Mouse (Mus musculus) midbrain, embryonic 16.5 days (tissue): ENCODE measurements around the gene Avpr1b. TPM values are rescaled to one million over a fixed set of nuclear protein-coding genes. Genes with fewer than 3 reads are reported as not detected.

ENCODE experiments used
- ATAC-seq: fragments of 200-750 bp; cut with Nextera tagmentation; 2 replicates; pipeline ENCODE4 v1.8.0; 2017; ENCODE audit warnings: moderate TSS enrichment
- H3K27ac ChIP-seq: fragments of 300-500 bp; sonication (generic); 2 replicates; pipeline ENCODE4 v1.5.1; 2014; ENCODE audit warnings: mild to moderate bottlenecking, low read length, mixed read lengths
- H3K27me3 ChIP-seq: fragments of 300-500 bp; sonication (generic); 2 replicates; pipeline ENCODE4 v1.6.1; 2014; ENCODE audit warnings: low read depth, low read length, mixed read lengths; ENCODE audit not compliant: control insufficient read depth, insufficient read depth
- H3K36me3 ChIP-seq: fragments of 300-500 bp; sonication (generic); 2 replicates; pipeline ENCODE4 v1.6.1; 2014; ENCODE audit warnings: mild to moderate bottlenecking, low read length, moderate library complexity, mixed read lengths; ENCODE audit not compliant: control insufficient read depth, insufficient read depth
- H3K4me1 ChIP-seq: fragments of 300-500 bp; sonication (generic); 2 replicates; pipeline ENCODE4 v1.6.1; 2014; ENCODE audit warnings: mild to moderate bottlenecking, low read length, mixed read lengths; ENCODE audit not compliant: control insufficient read depth, insufficient read depth
- H3K4me2 ChIP-seq: fragments of 300-500 bp; sonication (generic); 2 replicates; pipeline ENCODE4 v1.6.1; 2014; ENCODE audit warnings: mild to moderate bottlenecking, low read length, mixed read lengths
- H3K4me3 ChIP-seq: fragments of 300-500 bp; sonication (generic); 2 replicates; pipeline ENCODE4 v1.5.1; 2014; ENCODE audit warnings: low read depth, mild to moderate bottlenecking, low read length, moderate library complexity, mixed read lengths
- H3K9ac ChIP-seq: fragments of 300-500 bp; sonication (generic); 2 replicates; pipeline ENCODE4 v1.6.1; 2014; ENCODE audit warnings: low read depth, low read length, mixed read lengths
- H3K9me3 ChIP-seq: fragments of 300-500 bp; sonication (generic); replicated peaks from 2 replicates; pipeline ENCODE4 v1.6.1; 2014; ENCODE audit warnings: mild to moderate bottlenecking, low read length, mixed read lengths; ENCODE audit not compliant: control insufficient read depth, poor library complexity, severe bottlenecking
- WGBS: fragments of 180-500 bp; shearing (Covaris S2); extraction: QIAGEN DNeasy Blood & Tissue Kit; methylation state at CpG from one replicate; pipeline ENCODE4 v1.1.7; 2014; 5-methylcytosine and 5-hydroxymethylcytosine counted together
- polyA plus RNA-seq: library from polyadenylated mRNA; unstranded; fragments of >200 nt; fragmentation: Nextera tagmentation; extraction: Ambion mirVana; gene quantifications from 2 replicates; pipeline ENCODE4 v1.2.1, GENCODE M21; 2015

Gene Avpr1b
- polyA plus RNA-seq, 1 experiment from 2014 or later: not detected

GRCm38 (mm10) chr1:131573721-131574120 lies 25.3 kb upstream of the Avpr1b start:
- H3K4me1 ChIP-seq: no peaks in the 10 kb centered on the region
- no peaks in the 10 kb centered on the region for H3K27me3 ChIP-seq
- no peaks in the 10 kb centered on the region for H3K9me3 ChIP-seq
- H3K4me2 ChIP-seq: no peak overlapping the region
- H3K9ac ChIP-seq: no peak overlapping the region
- H3K4me3 ChIP-seq: no peak overlapping the region
- WGBS: 93% methylated on average over 14 of the region's 14 CpGs
- no peak for ATAC-seq
- H3K36me3 ChIP-seq: no peaks in the 10 kb centered on the region
- H3K27ac ChIP-seq: no peak overlapping the region

- Histone ChIP-seq H3K9me3 (no peaks in the 10 kb centered on the region), H3K4me1 (peaks cover 4% of the 10 kb centered on the region; the same call in 1 of the 2 replicates), H3K4me3 (no peak overlapping the region), H3K36me3 (no peaks in the 10 kb centered on the region), H3K27ac (no peak overlapping the region), H3K4me2 (no peak overlapping the region), H3K27me3 (no peaks in the 10 kb centered on the region), H3K9ac (no peak overlapping the region)
- WGBS: 82% methylated on average over 17 of the region's 17 CpGs
- ATAC-seq: no peak
These were observed 19.9 kb upstream of the Avpr1b start for GRCm38 (mm10) chr1:131578943-131579680.

GRCm38 (mm10) chr1:131580389-131580788 lies 18.6 kb upstream of the Avpr1b start:
- Histone ChIP-seq H3K27me3 (no peaks in the 10 kb centered on the region), H3K36me3 (no peaks in the 10 kb centered on the region), H3K9ac (no peak overlapping the region), H3K27ac (no peak overlapping the region), H3K4me3 (no peak overlapping the region), H3K4me2 (no peak overlapping the region), H3K9me3 (no peaks in the 10 kb centered on the region), H3K4me1 (peaks cover 4% of the 10 kb centered on the region; the same call in 1 of the 2 replicates)
- WGBS: 45% methylated on average over 4 of the region's 4 CpGs
- ATAC-seq: no peak

- H3K4me2 ChIP-seq: no peak overlapping the region
- no peaks in the 10 kb centered on the region for H3K36me3 ChIP-seq
- H3K4me1 ChIP-seq: peaks cover 4% of the 10 kb centered on the region; the same call in 1 of the 2 replicates
- no peak for ATAC-seq
- H3K4me3 ChIP-seq: no peak overlapping the region
- no peak overlapping the region for H3K27ac ChIP-seq
- WGBS: 81% methylated on average over 3 of the region's 3 CpGs
- H3K9me3 ChIP-seq: no peaks in the 10 kb centered on the region
- no peak overlapping the region for H3K9ac ChIP-seq
- H3K27me3 ChIP-seq: no peaks in the 10 kb centered on the region
These were observed 15.4 kb upstream of the Avpr1b start for GRCm38 (mm10) chr1:131583598-131583997.

GRCm38 (mm10) chr1:131586836-131587235 lies 12.2 kb upstream of the Avpr1b start:
- no peaks in the 10 kb centered on the region; the same call in 1 of the 2 replicates for H3K9me3 ChIP-seq
- H3K27me3 ChIP-seq: no peaks in the 10 kb centered on the region
- H3K4me2 ChIP-seq: no peak overlapping the region
- H3K9ac ChIP-seq: no peak overlapping the region
- H3K27ac ChIP-seq: no peak overlapping the region
- ATAC-seq: no peak
- 78% methylated on average over 8 of the region's 8 CpGs for WGBS
- no peak overlapping the region for H3K4me3 ChIP-seq
- no peaks in the 10 kb centered on the region for H3K36me3 ChIP-seq
- H3K4me1 ChIP-seq: no peaks in the 10 kb centered on the region

- H3K36me3 ChIP-seq: no peaks in the 10 kb centered on the region
- H3K27ac ChIP-seq: no peak overlapping the region
- ATAC-seq: no peak
- H3K4me3 ChIP-seq: no peak overlapping the region
- WGBS: 35% methylated on average over 11 of the region's 11 CpGs
- no peaks in the 10 kb centered on the region for H3K4me1 ChIP-seq
- H3K27me3 ChIP-seq: no peaks in the 10 kb centered on the region
- H3K9ac ChIP-seq: no peak overlapping the region
- no peak overlapping the region for H3K4me2 ChIP-seq
- H3K9me3 ChIP-seq: no peaks in the 10 kb centered on the region
These were observed 1.3 kb downstream of the Avpr1b start for GRCm38 (mm10) chr1:131600314-131600713.

GRCm38 (mm10) chr1:131606719-131607118 lies 7.7 kb downstream of the Avpr1b start:
- Histone ChIP-seq H3K4me2 (no peak overlapping the region), H3K4me1 (no peaks in the 10 kb centered on the region), H3K36me3 (no peaks in the 10 kb centered on the region), H3K27ac (no peak overlapping the region), H3K9ac (no peak overlapping the region), H3K9me3 (no peaks in the 10 kb centered on the region), H3K27me3 (no peaks in the 10 kb centered on the region), H3K4me3 (no peak overlapping the region)
- WGBS: 86% methylated on average over 2 of the region's 2 CpGs
- no peak for ATAC-seq

- Histone ChIP-seq H3K4me3 (no peak overlapping the region), H3K4me1 (no peaks in the 10 kb centered on the region), H3K9me3 (no peaks in the 10 kb centered on the region), H3K9ac (no peak overlapping the region), H3K36me3 (no peaks in the 10 kb centered on the region), H3K4me2 (no peak overlapping the region), H3K27me3 (no peaks in the 10 kb centered on the region), H3K27ac (no peak overlapping the region)
- ATAC-seq: no peak
- WGBS: 65% methylated on average over 4 of the region's 4 CpGs
These were observed 13.6 kb downstream of the Avpr1b start for GRCm38 (mm10) chr1:131612556-131613155.

GRCm38 (mm10) chr1:131613361-131614133 lies 14.5 kb downstream of the Avpr1b start:
- H3K4me3 ChIP-seq: no peak overlapping the region
- no peak overlapping the region for H3K9ac ChIP-seq
- H3K4me1 ChIP-seq: no peaks in the 10 kb centered on the region
- no peaks in the 10 kb centered on the region for H3K9me3 ChIP-seq
- H3K36me3 ChIP-seq: no peaks in the 10 kb centered on the region
- ATAC-seq: no peak
- H3K27me3 ChIP-seq: no peaks in the 10 kb centered on the region
- H3K27ac ChIP-seq: no peak overlapping the region
- H3K4me2 ChIP-seq: no peak overlapping the region
- 77% methylated on average over 16 of the region's 16 CpGs for WGBS
